Mouse (Mus musculus) cortical plate, adult 2 months (tissue): ENCODE data around the gene Usp7.

Source experiments
- CTCF ChIP-seq: fragments of 200-500 bp; IDR thresholded peaks from 2 replicates; pipeline ENCODE4 v1.5.1; 2011; ENCODE audit warnings: mild to moderate bottlenecking, control low read depth, low read length; ENCODE audit not compliant: insufficient read depth; ENCODE audit errors: extremely low read depth
- POLR2A ChIP-seq: fragments of 200-500 bp; IDR thresholded peaks from 2 replicates; pipeline ENCODE4 v1.6.1; 2011; ENCODE audit warnings: mild to moderate bottlenecking, low read length, control low read depth; ENCODE audit not compliant: insufficient read depth; ENCODE audit errors: extremely low read depth

GRCm38 (mm10) chr16:8745751-8746150, 46.4 kb downstream of the Usp7 start:
- TF ChIP-seq CTCF: no peak
- TF ChIP-seq POLR2A: no peak
